Mouse (Mus musculus) megakaryocyte, embryonic 14.5 days (primary cell): Measurements from ENCODE around the gene Dtx3. TPM values are rescaled to one million over a fixed set of nuclear protein-coding genes. Genes with fewer than 3 reads are reported as not detected.

ENCODE experiments used
- H3K27me3 ChIP-seq: replicated peaks from 2 replicates; pipeline ENCODE3; 2012; ENCODE audit warnings: inconsistent platforms
- H3K36me3 ChIP-seq: replicated peaks from 2 replicates; pipeline ENCODE3; 2012; ENCODE audit warnings: low read length, inconsistent platforms, mixed read lengths
- H3K4me1 ChIP-seq: 2 replicates; pipeline ENCODE4 v1.6.1; 2012; ENCODE audit warnings: inconsistent platforms
- H3K4me3 ChIP-seq: replicated peaks from 2 replicates; pipeline ENCODE3; 2012; ENCODE audit warnings: moderate library complexity, mild to moderate bottlenecking, inconsistent platforms
- H3K9me3 ChIP-seq: 2 replicates; pipeline ENCODE4 v1.6.1; 2012; ENCODE audit warnings: inconsistent platforms
- FLI1 ChIP-seq: IDR thresholded peaks from 2 replicates; pipeline ENCODE4 v1.6.1; 2012; ENCODE audit warnings: low read length, inconsistent platforms, mixed read lengths
- GATA1 ChIP-seq: IDR thresholded peaks from 3 replicates; pipeline ENCODE4 v1.6.1; 2012; ENCODE audit warnings: mixed read lengths, low read length, inconsistent platforms, borderline replicate concordance
- polyA plus RNA-seq: library from polyadenylated mRNA; stranded (reverse); fragments of >175 nt; gene quantifications from 2 replicates; pipeline ENCODE4 v1.2.3, GENCODE M21; 2012; ENCODE audit warnings: low replicate concordance; ENCODE audit not compliant: insufficient read depth

Gene Dtx3
- polyA plus RNA-seq, 1 experiment = 51.0 TPM

DNA sequence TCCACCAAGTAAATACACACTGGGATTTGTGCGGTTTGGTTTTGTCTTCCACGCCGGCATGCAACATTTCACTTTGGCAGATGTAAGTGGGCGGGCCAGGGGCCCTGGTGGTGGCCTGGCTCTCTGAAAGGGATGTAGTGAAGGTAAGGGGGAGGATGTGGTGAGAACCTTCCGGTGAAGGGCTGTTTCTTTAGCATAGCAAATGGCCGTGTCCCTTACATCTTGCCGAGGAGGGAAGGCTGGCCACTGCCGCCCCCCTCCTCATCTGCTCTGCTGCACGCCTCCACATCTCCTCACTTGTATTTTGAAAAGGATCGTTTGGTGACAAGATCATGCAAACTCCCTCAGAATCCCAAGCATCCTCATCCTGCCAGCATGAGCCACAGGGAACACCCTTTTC is 30.2 kb upstream of the Dtx3 start:
- peak overlapping the region; percentile 2 for H3K4me3 ChIP-seq
- peaks cover 61% of the 10 kb centered on the region for H3K27me3 ChIP-seq
- no peaks in the 10 kb centered on the region for H3K36me3 ChIP-seq
- peaks cover 7% of the 10 kb centered on the region for H3K9me3 ChIP-seq
- no peak for TF ChIP-seq GATA1
- TF ChIP-seq FLI1 = no peak
- peaks cover 51% of the 10 kb centered on the region for H3K4me1 ChIP-seq

DNA sequence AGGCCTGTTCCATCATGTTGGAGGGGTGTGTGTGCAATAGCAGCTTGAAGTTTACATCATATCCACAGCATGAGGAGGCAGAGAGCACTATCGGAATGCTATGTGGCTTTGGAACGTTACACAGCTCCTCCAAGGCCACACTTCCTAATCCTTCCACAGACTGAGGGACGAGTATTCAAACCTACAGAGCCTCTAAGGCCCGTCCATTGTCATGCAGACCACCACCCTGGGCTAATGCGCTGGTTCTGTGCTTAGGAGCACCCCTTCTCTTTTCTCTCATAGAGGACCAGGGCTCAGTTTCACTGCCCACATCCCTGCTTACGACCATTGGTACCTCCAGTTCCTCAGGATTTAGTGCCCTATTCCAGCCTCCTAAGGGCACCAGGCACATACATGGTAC is 29.7 kb upstream of the Dtx3 start:
- H3K4me3 ChIP-seq = no peak overlapping the region
- no peaks in the 10 kb centered on the region for H3K36me3 ChIP-seq
- peaks cover 56% of the 10 kb centered on the region for H3K27me3 ChIP-seq
- H3K4me1 ChIP-seq = peaks cover 46% of the 10 kb centered on the region
- TF ChIP-seq FLI1 (no peak), GATA1 (no peak)
- peaks cover 10% of the 10 kb centered on the region for H3K9me3 ChIP-seq

DNA sequence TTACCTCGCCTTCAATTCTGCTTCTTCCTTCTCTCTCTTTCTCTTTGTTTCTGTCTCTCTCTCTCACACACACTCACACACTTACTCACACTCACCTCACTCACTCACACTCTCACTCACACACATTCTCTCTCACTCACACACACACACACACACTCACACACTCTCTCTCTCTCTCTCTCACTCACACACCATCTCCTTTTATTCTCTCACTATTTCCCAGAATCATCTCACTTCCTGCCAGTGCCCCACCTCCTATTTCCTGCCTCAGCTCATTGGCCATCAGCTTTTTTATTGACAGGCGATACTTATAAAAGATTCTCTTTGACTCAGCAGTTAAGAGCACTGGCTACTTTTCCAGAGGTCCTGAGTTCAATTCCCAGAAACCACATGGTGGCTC is 22.8 kb upstream of the Dtx3 start:
- no peak for TF ChIP-seq FLI1
- TF ChIP-seq GATA1 = no peak
- no peak overlapping the region for H3K4me3 ChIP-seq

DNA sequence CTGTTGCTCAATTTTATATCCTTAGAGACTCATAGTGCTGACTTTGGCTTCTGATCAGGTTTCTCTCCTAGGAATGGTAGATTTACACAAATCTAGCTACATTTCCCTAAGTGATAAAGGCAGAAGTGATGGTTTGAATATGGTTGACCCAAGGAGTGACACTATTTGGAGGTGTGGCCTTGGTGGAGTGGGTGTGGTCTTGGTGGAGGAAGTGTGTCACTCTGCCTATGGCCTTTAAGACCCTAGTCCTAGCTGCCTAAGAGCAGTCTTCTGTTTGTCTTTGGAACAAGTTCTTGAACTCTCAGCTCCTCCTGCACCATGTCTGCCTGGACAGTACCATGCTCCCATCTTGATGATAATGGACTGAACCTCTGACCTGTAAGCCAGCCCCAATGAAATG is 21.6 kb upstream of the Dtx3 start:
- Histone ChIP-seq H3K27me3 (peaks cover 6% of the 10 kb centered on the region), H3K9me3 (peaks cover 9% of the 10 kb centered on the region), H3K4me3 (no peak overlapping the region), H3K4me1 (peaks cover 30% of the 10 kb centered on the region), H3K36me3 (no peaks in the 10 kb centered on the region)
- no peak for TF ChIP-seq GATA1
- no peak for TF ChIP-seq FLI1

More for the DNA sequence above, 22.8 kb upstream of the Dtx3 start:
- Histone ChIP-seq H3K36me3 (no peaks in the 10 kb centered on the region), H3K27me3 (peaks cover 13% of the 10 kb centered on the region), H3K4me1 (peaks cover 30% of the 10 kb centered on the region), H3K9me3 (peaks cover 9% of the 10 kb centered on the region)

GRCm38 (mm10) chr10:127216456-127216855 is 20.9 kb upstream of the Dtx3 start:
- H3K36me3 ChIP-seq = no peaks in the 10 kb centered on the region
- peaks cover 30% of the 10 kb centered on the region for H3K4me1 ChIP-seq
- TF ChIP-seq GATA1 = no peak
- no peak for TF ChIP-seq FLI1
- peaks cover 9% of the 10 kb centered on the region for H3K9me3 ChIP-seq
- H3K27me3 ChIP-seq = peaks cover 5% of the 10 kb centered on the region
- no peak overlapping the region for H3K4me3 ChIP-seq

- H3K36me3 ChIP-seq = peaks cover 3% of the 10 kb centered on the region
- peaks cover 5% of the 10 kb centered on the region for H3K27me3 ChIP-seq
- H3K4me1 ChIP-seq = peaks cover 46% of the 10 kb centered on the region
- no peak for TF ChIP-seq FLI1
- no peak for TF ChIP-seq GATA1
- peaks cover 5% of the 10 kb centered on the region; the same call in 1 of the 2 replicates for H3K9me3 ChIP-seq
- H3K4me3 ChIP-seq = no peak overlapping the region
These were observed 18.9 kb upstream of the Dtx3 start for GRCm38 (mm10) chr10:127214422-127214803.

DNA sequence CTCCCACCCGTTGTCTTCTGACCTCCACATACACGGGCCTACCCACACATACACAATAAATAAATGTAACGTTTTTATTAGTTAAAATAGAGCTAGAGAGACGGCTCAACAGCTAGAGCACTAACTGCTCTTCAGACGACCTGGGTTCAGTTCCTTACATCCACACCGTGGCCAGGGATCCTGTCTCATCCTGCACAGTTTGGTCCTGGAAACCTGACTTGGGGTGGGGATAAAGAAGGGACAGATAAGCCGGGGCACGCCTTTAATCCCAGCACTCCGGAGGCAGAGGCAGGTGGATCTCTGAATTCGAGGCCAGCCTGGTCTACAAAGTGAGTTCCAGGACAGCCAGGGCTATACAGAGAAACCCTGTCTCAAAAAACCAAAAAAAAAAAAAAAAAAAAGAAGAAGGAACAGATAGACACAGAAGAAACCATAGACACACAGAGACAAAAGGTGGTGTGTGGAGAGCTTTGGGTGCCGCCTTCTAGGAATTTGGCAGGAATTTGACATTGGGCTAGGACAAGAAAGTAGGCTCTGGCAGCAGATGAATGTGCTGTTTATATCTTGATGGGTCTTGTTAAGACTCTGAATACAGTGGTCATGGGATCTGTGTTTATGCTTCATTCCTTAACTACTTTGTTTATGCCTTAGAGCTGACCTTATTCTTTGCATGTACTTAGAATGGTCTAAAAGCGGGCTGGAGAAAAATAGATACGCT is 18.3 kb upstream of the Dtx3 start:
- peaks cover 49% of the 10 kb centered on the region for H3K4me1 ChIP-seq
- no peak overlapping the region for H3K4me3 ChIP-seq
- H3K27me3 ChIP-seq = peaks cover 5% of the 10 kb centered on the region
- TF ChIP-seq FLI1 (no peak), GATA1 (no peak)
- H3K9me3 ChIP-seq = peaks cover 2% of the 10 kb centered on the region; the same call in 1 of the 2 replicates
- H3K36me3 ChIP-seq = peaks cover 8% of the 10 kb centered on the region

DNA sequence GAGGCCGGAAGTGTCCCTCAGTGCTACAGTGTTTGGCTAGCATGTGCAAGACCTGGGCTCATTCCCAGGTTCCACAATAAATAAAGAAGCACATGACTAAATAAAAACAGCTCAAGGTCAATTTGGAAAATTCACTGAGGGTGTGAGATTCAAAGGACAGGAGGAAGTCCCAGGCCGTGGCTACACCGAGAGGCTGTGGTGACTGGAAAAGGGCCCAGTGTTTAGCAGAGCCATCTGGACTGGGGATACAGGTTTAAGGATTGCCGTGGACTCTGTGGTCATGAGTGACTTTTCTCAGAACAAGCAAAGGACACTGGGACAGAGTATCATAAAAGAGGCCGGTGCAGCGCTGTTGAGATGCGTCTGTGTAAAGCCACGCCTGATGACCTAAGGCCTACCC is 17.7 kb upstream of the Dtx3 start:
- H3K36me3 ChIP-seq = peaks cover 14% of the 10 kb centered on the region
- TF ChIP-seq FLI1 (no peak), GATA1 (no peak)
- H3K4me3 ChIP-seq = no peak overlapping the region
- peaks cover 5% of the 10 kb centered on the region for H3K27me3 ChIP-seq
- no peaks in the 10 kb centered on the region for H3K9me3 ChIP-seq
- peaks cover 48% of the 10 kb centered on the region for H3K4me1 ChIP-seq

- peaks cover 31% of the 10 kb centered on the region for H3K36me3 ChIP-seq
These were observed 15.9 kb upstream of the Dtx3 start, which contains the start of gene Pip4k2c for GRCm38 (mm10) chr10:127211414-127211854. Gene Pip4k2c (minus strand): TSS chr10:127211585.

GRCm38 (mm10) chr10:127210961-127211405 is 15.5 kb upstream of the Dtx3 start:
- peaks cover 39% of the 10 kb centered on the region for H3K4me1 ChIP-seq
- H3K27me3 ChIP-seq = no peaks in the 10 kb centered on the region
- peak overlapping the region; percentile 94 for H3K4me3 ChIP-seq
- no peaks in the 10 kb centered on the region for H3K9me3 ChIP-seq
- peaks cover 36% of the 10 kb centered on the region for H3K36me3 ChIP-seq
- TF ChIP-seq FLI1 (no peak), GATA1 (no peak)

More at GRCm38 (mm10) chr10:127211414-127211854, 15.9 kb upstream of the Dtx3 start, which contains the start of gene Pip4k2c:
- Histone ChIP-seq H3K27me3 (peaks cover 4% of the 10 kb centered on the region), H3K9me3 (no peaks in the 10 kb centered on the region), H3K4me1 (peaks cover 36% of the 10 kb centered on the region), H3K4me3 (peak within 1 kb of the TSS; percentile 94)
- no peak for TF ChIP-seq FLI1
- TF ChIP-seq GATA1 = no peak
